Mouse (Mus musculus) lung, postnatal 0 days (tissue): Measurements from ENCODE around the gene Rnf168.

Experiments used
- CTCF ChIP-seq: IDR thresholded peaks from 2 replicates; pipeline ENCODE4 v1.5.1; 2016; ENCODE audit warnings: antibody characterized with exemption, mild to moderate bottlenecking
- EP300 ChIP-seq: IDR thresholded peaks from 2 replicates; pipeline ENCODE4 v1.6.1; 2016; ENCODE audit warnings: antibody characterized with exemption, mild to moderate bottlenecking, control low read depth

- no peak for TF ChIP-seq CTCF
- no peak for TF ChIP-seq EP300
Observed at GRCm38 (mm10) chr16:32323953-32324352, 46.7 kb downstream of the Rnf168 start.
